Mouse (Mus musculus): ENCODE measurements around the gene Mgat4b. TPM values are rescaled to one million over a fixed set of nuclear protein-coding genes. Genes with fewer than 3 reads are reported as not detected.

Gene Mgat4b
- total RNA-seq, 2 experiments from 2014 or later: 179 to 189 TPM

DNA sequence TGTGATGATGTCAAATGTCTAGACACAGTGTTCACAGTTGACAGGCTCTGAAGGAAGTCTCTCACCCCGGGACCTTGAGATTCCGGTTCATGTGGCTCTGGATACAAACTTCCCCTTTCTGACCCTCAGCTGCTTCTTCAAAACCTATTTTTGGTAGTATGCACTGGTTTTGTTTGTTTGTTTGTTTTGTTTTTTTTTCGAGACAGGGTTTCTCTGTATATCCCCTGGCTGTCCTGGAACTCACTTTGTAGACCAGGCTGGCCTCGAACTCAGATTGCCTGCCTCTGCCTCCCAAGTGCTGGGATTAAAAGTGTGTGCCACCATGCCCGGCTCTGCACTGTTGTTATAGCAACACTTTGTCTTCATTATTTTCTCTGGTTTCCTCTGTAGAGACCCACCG is 33.2 kb downstream of the Mgat4b start:
- intact Hi-C loops (cut with DNase I): no loop called here
- DNase-seq: no peak

DNA sequence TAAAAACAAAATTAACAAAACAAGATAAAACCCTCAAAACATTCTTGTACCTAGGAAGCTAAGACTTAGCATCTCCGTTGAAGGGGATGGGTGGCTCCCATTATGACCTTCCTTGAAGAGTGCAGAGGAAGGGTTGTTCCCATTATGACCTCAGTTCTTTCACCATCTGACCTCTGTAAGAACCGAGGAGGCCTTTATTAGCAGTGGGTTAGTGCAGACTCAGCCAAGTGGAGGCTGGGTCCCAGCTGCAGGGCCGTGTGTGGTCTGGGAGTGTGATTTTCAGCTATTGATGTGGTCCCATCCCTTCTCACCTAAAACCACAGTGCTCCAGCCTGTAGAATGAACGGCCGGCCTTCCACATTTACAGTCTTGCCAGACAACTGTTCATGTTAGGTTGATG is 34.6 kb downstream of the Mgat4b start:
- DNase-seq: no peak
- intact Hi-C loops (cut with DNase I): no loop called here

DNA sequence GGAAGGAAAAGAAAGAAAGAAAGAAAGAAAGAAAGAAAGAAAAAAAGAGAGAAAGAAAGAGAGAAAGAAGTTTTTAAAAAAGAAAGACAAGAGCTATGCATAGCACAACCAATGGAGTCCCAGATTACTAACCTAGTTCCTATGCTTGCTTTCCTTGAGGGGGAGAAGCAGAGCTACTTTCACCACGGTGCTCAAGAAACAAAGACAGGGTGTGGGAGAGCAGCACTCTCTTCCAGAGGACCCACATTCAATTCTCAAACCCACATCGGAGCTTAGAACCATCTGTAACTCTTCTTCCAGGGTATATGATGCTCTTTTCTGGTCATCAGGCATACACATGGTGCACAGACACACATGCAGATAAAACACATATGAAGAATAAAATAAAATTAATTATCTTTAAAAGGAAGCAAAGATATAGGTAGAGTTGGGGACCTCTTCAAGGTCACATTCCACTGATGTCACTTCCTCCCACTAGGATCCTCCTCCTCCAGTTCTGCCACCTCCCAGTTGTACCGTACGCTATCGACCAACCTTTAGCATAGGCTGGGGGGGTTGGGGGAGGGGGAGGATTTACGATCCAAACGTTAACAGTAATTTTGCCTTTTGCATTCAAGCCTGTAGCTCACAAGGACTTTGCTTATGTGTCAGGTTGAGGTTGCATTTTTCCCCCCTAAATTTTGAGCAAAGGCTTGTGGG is 37.9 kb downstream of the Mgat4b start:
- intact Hi-C loops (cut with DNase I): no loop called here
- DNase-seq: no peak

DNA sequence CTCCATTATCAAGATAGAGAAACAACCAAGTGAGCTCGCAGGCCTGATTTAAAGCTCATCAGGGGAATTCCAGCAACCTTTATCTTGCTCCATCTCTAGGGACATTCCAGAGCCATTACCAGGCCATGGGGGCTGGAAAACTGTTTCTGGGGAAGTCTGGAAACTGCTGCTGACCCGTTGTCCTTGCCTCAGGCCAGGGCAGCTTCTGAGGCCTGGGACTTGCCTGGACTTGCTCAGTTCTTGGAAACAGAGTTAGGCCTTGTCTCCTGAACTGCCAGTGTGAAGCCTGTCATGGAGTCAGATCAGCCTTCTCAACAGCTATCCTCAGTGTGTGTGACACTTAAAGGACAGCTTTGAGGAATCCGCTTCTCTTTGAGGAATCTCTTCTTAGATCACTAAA is 41.5 kb downstream of the Mgat4b start:
- no peak for DNase-seq
- intact Hi-C loops (cut with DNase I): no loop called here

DNA sequence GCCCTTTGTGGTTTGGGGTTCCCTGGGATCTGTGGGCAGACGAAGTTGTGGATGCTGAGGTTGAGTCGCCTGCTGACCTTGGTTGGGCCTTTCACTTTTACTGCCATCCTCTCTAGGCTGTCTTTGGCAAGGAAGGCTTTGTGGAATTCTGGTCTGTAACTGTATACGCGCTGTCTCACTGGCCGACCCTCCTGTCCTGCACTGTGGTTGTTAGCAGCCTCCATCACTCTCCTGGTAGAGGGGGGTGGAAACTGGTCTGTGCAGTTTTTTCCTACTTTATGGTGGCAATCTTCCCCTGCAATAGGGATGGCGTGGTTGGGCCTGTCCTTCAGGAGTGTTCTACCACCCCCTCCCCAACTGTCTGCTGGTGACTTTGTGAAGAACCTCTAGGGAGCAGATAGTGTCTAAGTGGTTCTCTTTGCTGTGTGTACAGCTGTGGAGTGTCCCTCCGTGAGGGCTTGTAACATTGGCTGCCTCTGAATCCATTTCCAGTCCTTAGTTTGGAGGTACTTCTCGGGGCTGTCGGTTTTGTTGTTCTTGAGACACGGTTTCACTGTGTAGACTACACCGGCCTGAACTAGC is 42.1 kb downstream of the Mgat4b start:
- no peak for DNase-seq
- intact Hi-C loops (cut with DNase I): no loop called here

DNA sequence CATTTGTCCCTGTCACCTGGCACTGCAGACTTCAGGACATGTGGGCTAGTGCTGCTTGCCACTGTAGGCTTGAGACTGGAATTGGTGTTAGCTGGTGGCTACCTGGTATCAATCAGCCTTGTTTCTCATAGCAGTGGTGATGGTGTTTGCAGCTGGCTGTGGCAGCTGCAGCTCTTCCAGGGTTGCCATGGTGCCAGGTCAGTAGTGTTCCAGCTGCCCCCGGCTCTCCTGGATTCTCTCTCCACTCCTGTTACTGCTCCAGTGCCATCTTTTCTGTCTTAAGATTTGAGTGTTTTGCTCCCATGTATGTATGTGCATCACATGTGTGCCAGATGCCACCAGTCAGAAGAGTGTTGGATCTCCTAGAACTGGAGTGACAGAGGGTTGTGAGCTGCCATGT is 42.7 kb downstream of the Mgat4b start:
- DNase-seq: no peak

DNA sequence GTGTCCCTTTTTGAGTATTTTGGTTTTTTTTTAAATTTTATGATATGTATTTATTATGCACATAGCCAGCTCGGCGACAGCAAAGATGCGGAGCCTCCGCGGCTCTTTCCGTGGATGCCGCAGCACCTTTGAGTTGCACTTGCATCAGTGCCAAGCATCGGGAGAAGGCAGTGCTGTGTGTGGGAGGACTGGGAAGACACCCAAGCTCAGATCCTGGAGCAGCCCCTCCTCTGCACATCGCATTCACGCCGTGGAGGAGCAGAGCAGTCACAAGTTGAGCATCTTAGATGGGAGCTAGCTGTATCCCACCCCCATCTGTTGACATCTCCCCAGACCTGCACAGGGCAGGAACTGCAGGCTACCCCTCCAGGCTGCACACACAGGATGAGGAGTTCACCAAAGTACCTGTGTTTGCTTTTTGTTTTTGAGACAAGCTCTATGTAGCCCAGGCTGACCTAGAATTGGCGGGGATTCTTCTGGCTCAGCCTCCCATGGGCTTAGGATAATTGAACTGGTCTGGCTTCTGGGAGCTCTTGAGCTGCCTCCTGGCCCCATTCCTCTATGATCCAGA is 43.4 kb downstream of the Mgat4b start:
- intact Hi-C loops (cut with DNase I): no loop called here
- no peak for DNase-seq

More for the DNA sequence above, 42.7 kb downstream of the Mgat4b start:
- intact Hi-C loops (cut with DNase I): no loop called here

DNA sequence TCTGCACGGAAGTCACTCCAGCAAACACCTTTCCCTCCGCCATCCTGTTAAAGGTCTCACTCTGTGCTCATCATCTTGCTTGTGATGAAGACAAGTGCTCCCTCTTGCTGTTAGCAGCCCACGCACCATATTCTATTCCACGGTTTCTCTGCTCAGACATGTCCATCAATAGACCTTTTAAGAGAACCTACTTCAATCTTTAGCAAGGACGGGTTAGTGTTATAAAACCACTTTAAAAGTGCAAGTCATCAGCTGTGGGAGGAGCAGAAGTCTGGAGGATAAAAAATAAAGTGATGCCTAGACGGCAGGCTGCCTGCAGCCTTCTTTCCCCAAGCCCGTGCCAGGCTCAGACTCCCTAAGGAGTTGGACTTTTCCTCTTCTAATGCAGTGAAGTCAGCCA is 45.9 kb downstream of the Mgat4b start:
- no peak for DNase-seq
- intact Hi-C loops (cut with DNase I): no loop called here

DNA sequence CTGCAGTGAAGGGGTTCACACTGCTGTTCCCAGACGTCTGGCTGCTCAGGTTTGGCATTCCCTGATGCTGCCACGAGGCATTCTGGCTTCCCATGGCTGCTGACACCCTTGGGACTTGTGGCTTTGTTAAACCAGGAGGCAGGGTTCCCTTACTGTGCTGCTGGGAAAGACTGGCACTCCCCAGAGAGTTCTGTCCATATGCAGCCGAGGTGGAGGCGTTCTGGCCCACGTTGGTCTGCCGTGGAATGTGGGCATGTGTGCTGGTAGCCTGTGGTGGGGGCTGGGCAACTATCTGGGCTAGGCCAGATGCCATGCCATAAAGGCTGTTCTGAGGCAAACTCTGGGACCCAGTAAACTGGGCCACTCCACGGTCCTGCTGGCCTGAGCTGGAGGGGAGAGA is 47.6 kb downstream of the Mgat4b start:
- intact Hi-C loops (cut with DNase I): no loop called here
- no peak for DNase-seq

DNA sequence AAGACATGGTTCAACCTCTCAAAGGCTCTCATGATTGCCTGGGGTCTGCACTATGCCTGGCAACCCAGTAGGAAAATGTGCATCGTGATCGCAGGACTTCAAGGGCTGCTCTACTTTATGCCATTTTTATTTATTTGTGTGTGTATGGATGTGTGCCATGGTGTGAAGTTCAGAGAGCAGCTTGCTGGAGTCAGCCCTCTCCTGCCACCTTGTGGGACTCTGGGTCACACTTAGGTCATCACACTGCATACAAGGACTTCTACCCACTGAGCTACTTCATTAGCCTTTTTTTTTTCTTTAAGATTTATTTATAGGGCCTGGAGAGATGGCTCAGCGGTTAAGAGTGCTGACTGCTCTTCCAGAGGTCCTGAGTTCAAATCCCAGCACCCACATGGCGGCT is 51.3 kb downstream of the Mgat4b start:
- DNase-seq: no peak
- intact Hi-C loops (cut with DNase I): no loop called here

DNA sequence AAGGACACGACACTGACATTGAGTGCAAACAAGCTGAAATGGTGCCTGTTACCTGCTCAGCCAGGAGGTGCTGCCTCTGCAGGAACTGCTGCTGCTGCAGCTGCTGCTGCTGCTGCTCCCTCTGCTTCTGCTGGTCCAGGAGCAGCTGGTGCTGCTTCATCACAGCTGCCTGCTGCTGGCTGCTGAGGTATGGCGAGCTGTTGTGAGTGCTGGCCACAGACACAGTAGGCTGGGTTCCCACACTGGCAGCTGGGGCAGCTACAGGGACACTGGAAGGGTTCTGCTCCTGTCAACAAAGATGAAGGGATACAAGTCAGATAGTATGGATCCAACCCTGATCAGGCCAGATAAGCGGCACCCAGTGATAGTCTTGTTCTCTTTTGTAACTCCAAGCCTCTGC is 52.5 kb downstream of the Mgat4b start:
- no peak for DNase-seq
- intact Hi-C loops (cut with DNase I): no loop called here

DNA sequence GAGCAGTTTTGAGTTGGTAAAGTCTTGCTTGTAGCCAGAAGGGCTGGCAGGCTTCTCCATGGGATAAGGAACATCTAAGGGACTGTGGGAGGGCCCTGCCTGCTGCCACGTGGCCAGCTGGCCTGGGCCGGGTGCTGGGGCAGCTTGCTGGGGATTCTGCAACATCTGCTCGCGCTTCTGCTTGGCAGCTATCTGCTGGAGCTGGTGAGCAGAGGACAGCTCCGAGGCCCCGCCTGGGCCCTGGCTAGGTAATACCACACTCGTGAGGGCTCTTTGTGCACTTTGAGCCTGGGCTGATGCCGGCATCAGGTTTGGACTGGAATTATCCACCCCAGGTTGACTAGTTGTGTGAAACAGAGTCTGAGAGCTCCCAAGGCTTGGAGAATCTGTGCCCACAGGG is 55.2 kb downstream of the Mgat4b start:
- peak; percentile 71 for DNase-seq

DNA sequence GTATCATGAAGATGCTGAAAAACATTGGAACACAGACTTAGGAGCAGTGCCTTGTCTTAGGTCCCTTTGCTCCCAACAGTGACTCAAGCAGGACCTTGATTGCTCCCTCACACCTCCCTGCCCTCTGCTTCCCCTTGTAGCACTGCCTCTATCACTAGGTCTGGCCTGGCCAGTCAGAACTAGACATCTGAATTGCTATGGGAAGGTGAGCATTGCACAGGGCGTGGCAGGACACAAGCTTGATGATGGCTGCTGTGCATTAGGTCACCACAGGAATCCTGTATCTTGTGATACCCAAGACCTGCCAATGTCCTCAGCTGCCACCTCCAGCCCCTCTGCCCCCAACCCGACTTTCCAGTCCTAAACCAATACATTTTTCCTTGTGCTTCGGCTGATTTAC is 56.3 kb downstream of the Mgat4b start:
- DNase-seq: no peak
- intact Hi-C loops (cut with DNase I): no loop called here

More for the DNA sequence above, 55.2 kb downstream of the Mgat4b start:
- intact Hi-C loops (cut with DNase I): no loop called here

DNA sequence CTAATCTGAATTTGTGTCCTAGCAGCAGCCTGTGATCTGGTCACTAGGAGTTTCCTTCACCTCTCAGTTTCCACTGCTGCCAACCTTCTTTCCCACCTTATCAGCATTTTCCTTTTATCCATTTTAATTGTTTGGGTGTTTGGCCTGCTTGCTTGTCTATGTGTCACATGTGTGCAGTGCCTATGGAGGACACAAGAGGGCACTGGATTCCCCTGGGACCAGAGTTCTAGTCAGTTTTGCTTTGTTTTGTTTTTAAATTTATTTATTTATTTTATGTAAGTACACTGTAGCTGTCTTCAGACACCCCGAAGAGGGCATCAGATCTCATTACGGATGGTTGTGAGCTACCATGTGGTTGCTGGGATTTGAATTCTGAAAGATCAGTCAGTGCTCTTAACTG is 58.5 kb downstream of the Mgat4b start:
- DNase-seq: no peak

DNA sequence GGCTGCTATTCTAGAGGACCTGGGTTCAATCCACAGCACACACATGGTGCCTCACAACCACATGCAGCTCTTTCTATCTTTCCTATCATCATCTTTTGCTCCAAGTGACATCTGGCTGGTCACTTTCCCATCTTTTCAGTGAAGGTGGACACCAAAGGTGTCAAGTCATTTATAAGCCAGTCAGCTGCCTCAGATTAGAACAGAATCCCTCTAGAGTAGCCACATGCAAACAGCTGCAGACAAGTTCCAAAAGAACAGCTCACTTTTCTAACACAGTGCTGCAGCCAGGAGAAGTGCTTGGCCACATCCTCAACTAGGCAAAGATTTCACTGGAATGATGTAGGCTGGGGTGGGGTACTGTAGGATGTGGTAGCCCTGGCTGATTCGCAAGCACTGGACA is 59.2 kb downstream of the Mgat4b start:
- intact Hi-C loops (cut with DNase I): no loop called here
- no peak for DNase-seq

More for the DNA sequence above, 58.5 kb downstream of the Mgat4b start:
- intact Hi-C loops (cut with DNase I): no loop called here

DNA sequence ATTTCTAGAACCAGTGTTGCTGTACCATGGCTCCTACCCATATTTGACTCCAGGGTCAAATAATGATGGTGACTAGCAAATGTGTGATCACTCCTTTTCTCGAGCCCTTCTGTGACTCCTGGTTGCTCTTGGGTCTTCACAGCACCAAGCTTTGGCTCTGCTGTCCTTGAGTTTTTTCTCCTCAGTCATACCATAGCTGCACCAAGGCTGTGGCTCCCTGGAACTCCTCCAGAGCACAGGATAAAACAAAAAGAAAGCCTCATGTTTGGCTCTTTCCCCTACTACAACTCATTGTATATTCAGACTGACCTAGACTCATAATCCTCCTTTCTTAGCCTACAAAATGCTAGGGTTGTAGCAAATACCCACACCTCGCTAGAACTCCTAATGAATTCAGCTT is 62.1 kb downstream of the Mgat4b start:
- DNase-seq: no peak
- intact Hi-C loops (cut with DNase I): no loop called here

DNA sequence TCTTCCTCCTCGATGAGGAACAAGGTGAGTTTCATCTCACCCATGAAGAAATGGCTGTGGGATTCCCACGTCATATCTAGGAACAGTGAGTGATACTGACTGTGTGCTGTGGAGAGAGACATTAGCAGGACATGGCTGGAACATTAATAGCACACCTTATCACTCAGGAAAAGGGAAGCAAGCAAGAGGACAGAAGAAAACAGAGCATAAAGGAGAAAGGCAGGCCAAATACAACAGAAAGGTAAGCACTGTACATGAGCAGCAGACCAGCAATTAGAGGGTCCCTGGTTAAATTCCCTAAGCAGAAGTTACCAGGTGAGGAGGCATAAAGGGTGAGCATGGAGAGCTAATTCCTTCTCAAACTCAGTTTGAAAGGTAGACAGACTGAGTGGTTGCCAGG is 64.4 kb downstream of the Mgat4b start:
- DNase-seq: no peak
- intact Hi-C loops (cut with DNase I): no loop called here

DNA sequence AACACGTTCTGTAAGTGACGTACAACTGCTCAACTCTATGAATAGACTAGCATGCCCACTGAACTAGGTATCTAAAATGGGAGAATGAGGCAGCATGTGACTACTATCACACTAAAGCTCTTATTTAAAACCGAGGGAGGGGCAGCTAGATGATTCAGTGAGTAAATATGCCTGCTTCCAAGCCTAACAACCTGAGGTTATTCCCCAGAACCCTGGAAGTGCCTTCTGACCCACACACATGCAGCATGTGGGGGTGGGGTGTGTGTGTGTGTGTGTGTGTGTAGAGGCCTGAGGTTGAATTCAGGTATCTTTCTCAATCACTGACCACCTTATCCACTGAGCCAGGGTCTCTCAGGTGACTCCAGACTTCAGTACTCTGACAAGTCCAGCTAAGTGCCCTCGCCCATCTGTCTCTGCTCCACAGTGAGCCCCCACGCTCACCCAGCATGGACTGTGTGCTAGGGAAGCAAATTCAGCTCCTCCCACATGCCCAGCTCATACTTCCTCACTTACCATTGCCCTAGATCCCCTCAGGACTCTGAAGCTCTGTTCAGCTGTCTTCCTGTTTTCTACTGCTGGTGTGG is 65.0 kb downstream of the Mgat4b start:
- no peak for DNase-seq
- intact Hi-C loops (cut with DNase I): no loop called here

DNA sequence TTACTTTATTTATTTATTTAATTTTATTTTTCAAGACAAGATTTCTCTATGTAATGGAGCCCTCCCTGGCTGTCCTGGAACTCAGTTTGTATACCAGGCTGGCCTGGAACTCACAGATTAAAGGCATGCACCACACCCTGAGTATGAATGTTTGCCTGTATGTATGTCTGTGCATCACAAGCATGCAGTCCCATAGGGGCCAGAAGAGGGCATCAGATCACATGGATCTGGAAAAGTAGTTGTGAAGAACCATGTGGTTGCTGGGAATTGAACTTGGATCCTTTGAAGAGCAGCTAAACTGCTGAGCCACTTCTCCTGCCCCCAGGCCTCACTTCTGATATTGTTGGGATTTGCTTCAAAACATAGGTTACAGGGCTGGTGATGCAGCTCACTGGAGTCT is 66.3 kb downstream of the Mgat4b start:
- intact Hi-C loops (cut with DNase I): no loop called here
- no peak for DNase-seq

DNA sequence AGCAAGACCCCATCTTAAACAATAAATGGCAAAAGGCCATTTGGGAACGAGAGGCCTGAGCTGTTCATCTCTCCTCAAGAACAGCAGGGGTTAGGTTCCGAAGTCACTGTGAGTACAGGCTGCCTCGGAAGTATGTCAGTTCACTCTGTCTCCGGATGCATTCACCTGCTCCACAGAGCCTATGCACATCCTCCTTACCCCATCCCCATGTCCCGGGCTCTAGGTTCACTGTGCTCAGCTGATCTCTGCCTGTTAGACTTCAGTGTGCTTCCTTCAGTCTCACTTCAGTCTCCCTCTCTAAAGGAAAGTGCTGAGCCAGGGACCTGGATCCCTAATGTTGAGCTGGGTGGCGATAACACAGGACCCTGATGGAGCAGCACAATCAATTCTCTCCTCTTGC is 67.0 kb downstream of the Mgat4b start:
- intact Hi-C loops (cut with DNase I): no loop called here
- no peak for DNase-seq

DNA sequence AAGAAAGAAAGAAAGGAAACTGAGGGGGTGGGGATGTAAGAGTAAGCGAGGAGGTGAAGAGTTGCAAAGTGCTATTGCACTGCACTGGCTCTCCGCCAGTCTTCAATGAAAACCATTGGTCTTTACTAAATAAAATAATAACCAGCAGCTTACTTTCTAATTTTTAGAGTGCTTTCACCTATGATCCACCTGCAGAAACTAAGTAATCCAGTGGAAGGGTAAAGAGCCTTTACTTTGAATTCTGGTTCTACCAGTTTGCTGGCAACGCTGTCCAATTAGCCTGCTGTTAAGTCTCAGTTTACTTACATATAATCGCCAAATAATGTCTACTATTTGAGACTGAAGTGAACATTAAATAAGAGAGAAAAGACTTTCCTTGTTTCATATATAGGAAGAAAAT is 68.3 kb downstream of the Mgat4b start:
- DNase-seq: no peak
- intact Hi-C loops (cut with DNase I): no loop called here

DNA sequence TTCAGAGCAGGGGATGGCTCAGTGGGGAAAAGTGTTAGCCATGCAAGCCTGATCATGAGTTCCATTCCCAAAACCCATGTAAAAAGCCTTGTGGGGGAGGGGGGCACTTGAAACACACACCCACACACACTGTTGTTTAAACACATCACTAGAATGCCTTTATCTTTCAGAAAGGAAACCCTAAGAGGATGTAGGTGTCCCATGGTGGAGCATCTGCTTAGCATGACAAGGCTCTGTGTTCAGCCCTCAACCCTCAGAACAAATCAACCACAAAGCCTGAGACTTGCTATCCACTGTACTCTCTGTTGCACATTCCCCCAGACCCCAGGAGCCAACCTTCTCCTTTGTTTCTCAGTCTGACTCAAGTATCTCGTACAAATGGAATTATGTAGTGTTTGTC is 69.4 kb downstream of the Mgat4b start:
- DNase-seq: no peak
- intact Hi-C loops (cut with DNase I): no loop called here

Data from left cerebral cortex, postnatal 4 days (tissue).